Mouse (Mus musculus) neural tube, embryonic 15.5 days (tissue): ENCODE data around the gene Lcn2. TPM values are rescaled to one million over a fixed set of nuclear protein-coding genes. Genes with fewer than 3 reads are reported as not detected.
"Not testable (repeated sequence)": the region's sequence is repeated elsewhere in the genome, so short reads cannot be mapped to it uniquely, and the experiment has no call there.

Experiments
- ATAC-seq: fragments of 200-750 bp; cut with Nextera tagmentation; 2 replicates; pipeline ENCODE4 v1.8.0; 2017; ENCODE audit warnings: mild to moderate bottlenecking, moderate TSS enrichment, moderate library complexity; ENCODE audit not compliant: low FRiP score
- H3K27ac ChIP-seq: fragments of 300-500 bp; sonication (generic); replicated peaks from 2 replicates; pipeline ENCODE4 v1.5.1; 2015; ENCODE audit warnings: mild to moderate bottlenecking, inconsistent platforms
- H3K27me3 ChIP-seq: fragments of 300-500 bp; sonication (generic); replicated peaks from 2 replicates; pipeline ENCODE4 v1.6.1; 2015; ENCODE audit warnings: inconsistent platforms
- H3K36me3 ChIP-seq: fragments of 300-500 bp; sonication (generic); 2 replicates; pipeline ENCODE4 v1.6.1; 2015; ENCODE audit warnings: inconsistent platforms
- H3K4me1 ChIP-seq: fragments of 300-500 bp; sonication (generic); 2 replicates; pipeline ENCODE4 v1.6.1; 2015; ENCODE audit warnings: inconsistent platforms
- H3K4me2 ChIP-seq: fragments of 300-500 bp; sonication (generic); 2 replicates; pipeline ENCODE4 v1.6.1; 2015; ENCODE audit warnings: inconsistent platforms, mild to moderate bottlenecking, moderate library complexity
- H3K4me3 ChIP-seq: fragments of 300-500 bp; sonication (generic); replicated peaks from 2 replicates; pipeline ENCODE4 v1.5.1; 2015; ENCODE audit warnings: mild to moderate bottlenecking, inconsistent platforms
- H3K9ac ChIP-seq: fragments of 300-500 bp; sonication (generic); replicated peaks from 2 replicates; pipeline ENCODE4 v1.6.1; 2015; ENCODE audit warnings: mild to moderate bottlenecking, inconsistent platforms
- H3K9me3 ChIP-seq: fragments of 300-500 bp; sonication (generic); replicated peaks from 2 replicates; pipeline ENCODE4 v1.6.1; 2016; ENCODE audit warnings: inconsistent platforms
- WGBS: fragments of 180-500 bp; shearing (Covaris S2); methylation state at CpG from one replicate; pipeline ENCODE4 v1.1.7; 2015; ENCODE audit warnings: mixed read lengths; 5-methylcytosine and 5-hydroxymethylcytosine counted together
- polyA plus RNA-seq: library from polyadenylated mRNA; unstranded; fragments of >200 nt; fragmentation: Nextera tagmentation; extraction: Ambion mirVana; gene quantifications from 2 replicates; pipeline ENCODE4 v1.2.1, GENCODE M21; 2015

Gene Lcn2
- polyA plus RNA-seq, 1 experiment from 2014 or later = 1.1 TPM

DNA sequence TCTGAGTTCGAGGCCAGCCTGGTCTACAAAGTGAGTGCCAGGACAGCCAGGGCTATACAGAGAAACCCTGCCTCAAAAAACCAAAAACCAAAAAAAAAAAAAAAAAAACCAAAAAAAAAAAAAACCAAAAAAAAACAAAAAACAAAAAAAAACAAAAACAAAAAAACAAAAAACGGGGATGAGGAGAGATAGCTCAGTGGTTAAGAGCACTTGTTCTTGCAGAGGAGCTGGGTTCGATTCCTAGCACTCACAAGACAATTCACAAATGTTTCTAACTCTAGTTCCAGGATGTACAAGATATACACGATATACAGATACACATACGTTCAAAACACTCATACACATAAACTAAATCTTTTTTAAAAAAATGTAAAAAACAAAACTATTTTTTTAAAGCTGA lies 25.8 kb downstream of the Lcn2 start:
- H3K27me3 ChIP-seq, H3K9me3 ChIP-seq, ATAC-seq, H3K36me3 ChIP-seq: not testable (repeated sequence)
- peaks cover 32% of the 10 kb centered on the region for H3K4me1 ChIP-seq
- H3K27ac ChIP-seq = peak overlapping the region; percentile 86
- WGBS = 45% methylated on average over 5 of the region's 5 CpGs
- peak overlapping the region; percentile 93 for H3K4me2 ChIP-seq
- H3K4me3 ChIP-seq = peak overlapping the region; percentile 90
- H3K9ac ChIP-seq = peak overlapping the region; percentile 87

DNA sequence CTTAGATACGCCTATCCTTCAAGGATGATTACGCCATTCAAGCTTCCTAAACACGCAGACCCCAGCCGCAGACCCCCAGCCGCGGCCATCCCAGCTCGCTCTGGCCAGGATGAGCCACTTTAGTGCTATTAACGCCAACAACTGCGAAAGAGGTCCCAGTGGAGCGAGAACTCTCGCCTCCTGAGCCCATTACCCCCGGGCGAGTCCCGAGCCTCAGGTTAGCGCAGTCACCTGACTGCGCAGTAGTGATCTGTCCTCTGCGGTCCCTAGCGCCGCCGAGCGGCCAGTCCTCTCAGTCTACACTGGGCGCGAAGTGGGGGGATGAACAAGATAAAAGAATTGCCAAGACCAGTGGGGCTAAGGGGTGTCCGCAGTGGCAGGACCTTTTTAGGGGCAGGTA lies 26.6 kb downstream of the Lcn2 start:
- ATAC-seq = 0 out of 2 replicates have a peak, but pooled peaks have one; percentile 15
- Histone ChIP-seq H3K4me3 (peak overlapping the region; percentile 34), H3K36me3 (peaks cover under 1% of the 10 kb centered on the region), H3K27me3 (peaks cover 3% of the 10 kb centered on the region; the same call in 1 of the 2 replicates), H3K4me1 (peaks cover 32% of the 10 kb centered on the region), H3K27ac (no peak overlapping the region), H3K9ac (peak overlapping the region; percentile 41), H3K9me3 (no peaks in the 10 kb centered on the region), H3K4me2 (peak overlapping the region; percentile 70)
- under 1% methylated on average over 24 of the region's 24 CpGs for whole genome bisulfite sequencing

DNA sequence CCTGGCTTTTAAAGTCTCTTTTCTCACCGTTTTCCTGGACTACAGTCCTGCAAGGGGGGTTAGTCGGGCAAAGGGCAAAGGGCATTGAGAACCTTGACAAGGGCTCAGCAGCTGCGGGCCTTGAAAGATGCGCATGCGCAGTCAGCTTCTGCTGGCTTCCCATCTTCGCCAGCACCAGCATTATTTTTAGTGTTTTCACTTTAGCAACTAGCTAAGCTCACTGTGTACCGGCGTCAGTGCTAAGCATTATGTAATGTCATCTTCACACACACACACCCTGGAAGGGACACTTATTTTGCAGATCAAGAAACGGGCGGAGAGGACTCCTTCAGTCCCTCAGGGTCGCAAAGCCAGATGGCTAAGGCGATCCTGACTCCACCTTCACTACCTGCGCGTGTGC lies 27.3 kb downstream of the Lcn2 start:
- H3K4me3 ChIP-seq = peak overlapping the region; percentile 34
- H3K9me3 ChIP-seq = no peaks in the 10 kb centered on the region
- no peaks in the 10 kb centered on the region for H3K36me3 ChIP-seq
- peak overlapping the region; percentile 39; the same call in 1 of the 2 replicates for H3K27ac ChIP-seq
- peak overlapping the region; percentile 41; the same call in 1 of the 2 replicates for H3K9ac ChIP-seq
- H3K27me3 ChIP-seq = peaks cover 3% of the 10 kb centered on the region; the same call in 1 of the 2 replicates
- WGBS = 3% methylated on average over 14 of the region's 14 CpGs
- no peak for ATAC-seq
- H3K4me1 ChIP-seq = peaks cover 32% of the 10 kb centered on the region
- H3K4me2 ChIP-seq = peak overlapping the region; percentile 70

DNA sequence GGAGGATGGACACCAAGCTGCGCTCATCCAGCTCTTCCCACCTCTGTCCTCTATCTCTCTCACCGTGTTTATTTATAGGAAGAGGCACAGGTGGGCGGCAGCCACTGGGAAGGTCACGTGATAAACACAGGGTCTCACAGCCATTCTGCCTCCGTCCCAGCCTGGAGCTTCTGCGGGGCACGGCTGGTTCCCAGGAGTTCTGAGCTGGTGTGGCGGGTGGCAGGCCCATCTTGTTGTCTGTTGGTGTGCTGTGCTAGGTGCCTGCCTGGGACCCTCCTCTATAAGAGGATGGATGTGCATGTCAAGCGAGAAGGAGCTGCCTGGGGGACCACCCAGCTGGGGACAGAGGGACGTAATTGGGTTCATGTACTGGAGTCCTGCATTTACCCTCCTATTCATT lies 29.7 kb downstream of the Lcn2 start:
- Histone ChIP-seq H3K4me3 (no peak overlapping the region), H3K27me3 (peaks cover 3% of the 10 kb centered on the region; the same call in 1 of the 2 replicates), H3K9ac (no peak overlapping the region), H3K4me1 (peaks cover 21% of the 10 kb centered on the region), H3K4me2 (no peak overlapping the region), H3K36me3 (no peaks in the 10 kb centered on the region), H3K9me3 (no peaks in the 10 kb centered on the region), H3K27ac (no peak overlapping the region)
- ATAC-seq = no peak
- WGBS = 71% methylated on average over 10 of the region's 10 CpGs

DNA sequence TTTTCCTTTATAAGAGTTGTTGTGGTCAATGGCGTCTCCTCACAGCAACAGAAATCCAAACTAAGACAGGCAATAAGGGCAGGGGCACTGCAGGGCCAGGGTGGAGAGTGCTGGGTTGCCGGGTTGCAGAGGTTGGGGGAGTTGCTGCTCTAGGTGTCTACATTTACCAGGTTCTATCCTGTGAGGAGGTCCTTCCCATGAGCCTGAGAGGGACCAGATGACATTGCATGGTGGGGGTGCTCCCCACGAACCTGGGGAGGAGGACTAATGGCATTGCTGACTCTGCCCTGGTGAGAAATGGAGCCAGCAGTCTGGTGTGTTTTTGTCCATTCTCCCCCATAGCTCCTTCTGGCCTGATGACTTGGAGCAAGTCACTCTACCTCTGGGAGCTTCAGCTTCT lies 30.3 kb downstream of the Lcn2 start:
- Histone ChIP-seq H3K27ac (no peak overlapping the region), H3K27me3 (peaks cover 3% of the 10 kb centered on the region; the same call in 1 of the 2 replicates), H3K9me3 (no peaks in the 10 kb centered on the region), H3K9ac (no peak overlapping the region), H3K4me3 (no peak overlapping the region), H3K4me2 (no peak overlapping the region), H3K36me3 (no peaks in the 10 kb centered on the region), H3K4me1 (peaks cover 21% of the 10 kb centered on the region)
- ATAC-seq = no peak
- WGBS = 79% methylated on average over 3 of the region's 3 CpGs

DNA sequence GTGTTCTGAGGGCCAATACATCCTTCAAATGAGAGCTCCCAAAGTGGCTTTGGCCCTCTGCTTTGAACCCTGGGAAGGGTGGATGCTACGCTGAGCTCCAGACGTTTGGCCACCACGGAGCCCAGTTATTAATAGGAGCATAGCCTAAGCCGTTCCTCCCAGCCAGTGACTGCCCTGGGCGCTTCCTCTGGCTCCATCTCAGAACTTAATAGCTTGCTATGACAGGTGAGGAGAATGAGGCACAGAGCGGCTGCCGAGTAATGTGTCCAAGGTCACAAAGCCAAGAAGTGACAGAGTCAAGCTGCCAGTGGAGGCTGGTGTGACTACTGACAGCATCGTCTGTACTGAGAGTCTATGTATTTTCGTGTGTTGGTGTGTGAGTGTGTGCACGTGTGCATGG lies 31.8 kb downstream of the Lcn2 start:
- no peaks in the 10 kb centered on the region for H3K36me3 ChIP-seq
- 84% methylated on average over 10 of the region's 10 CpGs for WGBS
- H3K4me3 ChIP-seq = no peak overlapping the region
- no peak overlapping the region for H3K4me2 ChIP-seq
- no peak overlapping the region for H3K27ac ChIP-seq
- H3K9ac ChIP-seq = no peak overlapping the region
- peaks cover 22% of the 10 kb centered on the region for H3K4me1 ChIP-seq
- no peak for ATAC-seq
- H3K27me3 ChIP-seq = no peaks in the 10 kb centered on the region
- no peaks in the 10 kb centered on the region for H3K9me3 ChIP-seq

DNA sequence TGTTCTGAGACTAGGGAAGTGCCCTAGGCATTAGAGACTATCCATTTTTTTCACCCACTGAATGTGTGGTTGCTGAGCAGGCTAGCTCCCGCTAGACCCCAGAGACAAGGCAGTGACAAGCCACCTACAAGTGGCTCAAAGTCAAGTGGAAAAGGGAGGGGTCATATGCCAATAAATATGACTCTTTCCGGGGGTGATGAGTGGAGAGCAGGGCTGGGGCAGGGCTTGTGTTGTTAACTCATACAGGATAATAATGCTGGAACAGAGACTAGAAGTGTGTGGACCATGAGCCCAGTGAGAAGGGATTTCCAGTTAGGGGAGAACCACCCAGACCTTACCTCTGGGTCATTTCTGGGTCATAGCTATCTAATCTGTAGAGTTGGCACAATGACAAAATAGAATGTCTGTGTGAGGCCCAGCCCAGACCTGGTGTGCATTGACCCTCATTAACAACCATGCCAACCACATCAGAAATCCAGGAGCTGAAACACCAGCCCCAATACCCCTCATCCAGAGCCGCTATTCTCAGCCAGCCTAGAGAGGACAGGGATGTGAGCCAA lies 33.6 kb downstream of the Lcn2 start:
- WGBS = 93% methylated on average over 3 of the region's 3 CpGs
- H3K27ac ChIP-seq = no peak overlapping the region

DNA sequence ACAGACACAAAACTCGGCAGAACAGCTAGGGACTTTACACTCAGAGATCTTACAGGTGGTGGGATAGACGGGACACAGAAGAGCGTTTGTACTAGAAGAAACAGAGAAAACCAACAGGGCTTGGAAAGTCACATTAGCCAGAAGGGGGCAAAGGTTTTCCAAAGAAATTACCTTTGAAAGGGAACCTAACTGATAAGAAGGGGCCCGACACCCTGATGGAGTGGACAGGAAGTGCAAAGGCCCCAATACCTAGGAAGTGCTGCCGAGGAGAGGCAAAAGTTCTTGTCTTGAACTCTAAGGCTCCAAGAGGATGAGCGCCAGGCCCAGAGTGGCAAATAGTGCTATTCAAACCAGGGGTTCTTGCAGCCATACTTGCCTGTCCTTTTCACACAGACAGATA lies 34.2 kb downstream of the Lcn2 start:
- H3K4me3 ChIP-seq = no peak overlapping the region
- no peak overlapping the region for H3K27ac ChIP-seq
- no peaks in the 10 kb centered on the region for H3K9me3 ChIP-seq
- H3K27me3 ChIP-seq = no peaks in the 10 kb centered on the region
- peak overlapping the region; percentile 79; the same call in 1 of the 2 replicates for H3K4me2 ChIP-seq
- H3K36me3 ChIP-seq = peaks cover 6% of the 10 kb centered on the region; the same call in 1 of the 2 replicates
- no peak for ATAC-seq
- WGBS = 75% methylated on average over 6 of the region's 6 CpGs
- H3K9ac ChIP-seq = no peak overlapping the region
- peaks cover 34% of the 10 kb centered on the region for H3K4me1 ChIP-seq

More for the DNA sequence above, 33.6 kb downstream of the Lcn2 start:
- no peak overlapping the region for H3K4me2 ChIP-seq
- no peak overlapping the region for H3K9ac ChIP-seq
- H3K36me3 ChIP-seq = no peaks in the 10 kb centered on the region
- peaks cover 32% of the 10 kb centered on the region for H3K4me1 ChIP-seq
- H3K9me3 ChIP-seq = no peaks in the 10 kb centered on the region
- no peak for ATAC-seq
- H3K27me3 ChIP-seq = no peaks in the 10 kb centered on the region
- H3K4me3 ChIP-seq = no peak overlapping the region

DNA sequence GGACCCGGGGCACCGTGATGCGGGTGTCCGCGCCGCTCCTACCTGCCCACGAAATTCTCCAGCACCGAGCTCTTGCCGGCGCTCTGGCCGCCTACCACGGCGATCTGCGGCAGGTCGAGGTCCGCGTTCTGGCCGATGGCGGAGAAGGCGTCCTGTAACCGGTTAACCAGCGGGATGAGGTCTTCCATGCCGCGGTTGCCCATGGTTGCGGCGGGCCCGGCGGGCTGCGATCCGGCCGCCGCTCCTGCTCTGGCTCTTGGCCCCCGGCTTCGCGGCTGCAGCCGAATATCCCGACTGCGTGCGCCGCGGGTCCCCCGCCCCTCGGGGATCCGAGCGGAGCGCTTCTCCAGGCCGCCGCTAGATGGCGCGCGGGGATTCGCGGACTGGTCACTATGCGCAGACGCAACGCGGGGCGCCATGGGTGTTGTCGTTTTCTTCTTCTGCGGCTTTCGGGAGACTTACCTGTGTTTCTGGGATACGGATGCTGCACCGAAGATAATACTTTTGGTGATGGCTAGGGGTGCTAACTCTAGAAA lies 35.0 kb downstream of the Lcn2 start, which contains the start of gene Dnm1:
Gene Dnm1, minus strand, starts transcription at position 332 of the 536 bp plus-strand sequence.
- peak; percentile 73 for ATAC-seq
- Histone ChIP-seq H3K27ac (peak within 1 kb of the TSS; percentile 98), H3K4me1 (peaks cover 34% of the 10 kb centered on the region), H3K9ac (peak within 1 kb of the TSS; percentile 91), H3K4me3 (peak within 1 kb of the TSS; percentile 83), H3K36me3 (peaks cover 10% of the 10 kb centered on the region; the same call in 1 of the 2 replicates), H3K27me3 (no peaks in the 10 kb centered on the region), H3K9me3 (no peaks in the 10 kb centered on the region), H3K4me2 (peak within 1 kb of the TSS; percentile 79)
- under 1% methylated on average over 63 of the region's 63 CpGs for WGBS

DNA sequence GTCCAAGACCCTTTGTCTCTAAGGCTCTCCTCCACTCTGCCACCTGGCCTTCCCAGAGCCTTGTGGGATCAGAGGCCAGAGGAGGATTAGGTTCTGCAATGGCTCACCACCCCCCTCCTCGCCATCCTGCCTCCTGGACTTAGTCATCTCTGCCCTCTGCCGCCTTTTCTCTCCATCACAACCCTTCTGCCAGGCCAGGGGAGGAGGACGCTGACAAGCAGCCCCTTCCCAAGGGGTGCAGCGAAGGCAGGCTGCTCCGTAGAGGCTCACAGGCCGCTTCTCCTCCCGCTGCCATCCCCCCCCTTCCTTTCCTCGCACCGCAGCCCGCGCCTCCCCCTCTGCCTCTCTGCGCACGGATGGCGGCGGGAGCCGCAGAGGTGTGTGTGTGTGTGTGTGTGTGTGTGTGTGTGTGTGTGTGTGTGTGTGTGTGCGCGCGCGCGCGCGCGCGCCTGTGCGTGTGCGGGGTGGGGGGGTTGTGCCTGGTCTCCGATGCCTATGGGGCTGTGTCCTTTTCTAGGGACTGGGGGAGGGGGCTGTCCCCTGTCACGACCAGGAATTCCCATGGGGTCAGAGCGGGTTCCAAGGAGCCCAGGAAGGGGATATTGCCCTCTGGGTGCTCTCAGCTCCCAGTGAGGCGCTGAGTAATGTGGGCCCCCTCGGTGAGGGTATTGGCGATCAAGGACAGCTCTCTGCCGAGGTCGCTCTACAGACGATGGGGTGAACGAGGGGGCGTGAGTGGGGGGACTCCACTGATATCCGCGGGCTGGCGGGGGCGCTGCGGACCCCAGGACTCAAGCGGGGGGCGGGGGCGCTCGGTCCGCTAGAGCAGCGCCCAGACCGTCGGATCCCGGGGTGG lies 35.7 kb downstream of the Lcn2 start, which contains the start of gene Ciz1:
Gene Ciz1, plus strand, starts transcription at position 177 of the 856 bp plus-strand sequence.
- peak; percentile 71 for ATAC-seq
- Histone ChIP-seq H3K4me2 (peak within 1 kb of the TSS; percentile 79), H3K9ac (peak within 1 kb of the TSS; percentile 91), H3K4me3 (peak within 1 kb of the TSS; percentile 83), H3K9me3 (no peaks in the 10 kb centered on the region), H3K27me3 (no peaks in the 10 kb centered on the region), H3K27ac (peak within 1 kb of the TSS; percentile 98), H3K4me1 (peaks cover 34% of the 10 kb centered on the region), H3K36me3 (peaks cover 13% of the 10 kb centered on the region; the same call in 1 of the 2 replicates)
- 3% methylated on average over 32 of the region's 52 CpGs for WGBS

DNA sequence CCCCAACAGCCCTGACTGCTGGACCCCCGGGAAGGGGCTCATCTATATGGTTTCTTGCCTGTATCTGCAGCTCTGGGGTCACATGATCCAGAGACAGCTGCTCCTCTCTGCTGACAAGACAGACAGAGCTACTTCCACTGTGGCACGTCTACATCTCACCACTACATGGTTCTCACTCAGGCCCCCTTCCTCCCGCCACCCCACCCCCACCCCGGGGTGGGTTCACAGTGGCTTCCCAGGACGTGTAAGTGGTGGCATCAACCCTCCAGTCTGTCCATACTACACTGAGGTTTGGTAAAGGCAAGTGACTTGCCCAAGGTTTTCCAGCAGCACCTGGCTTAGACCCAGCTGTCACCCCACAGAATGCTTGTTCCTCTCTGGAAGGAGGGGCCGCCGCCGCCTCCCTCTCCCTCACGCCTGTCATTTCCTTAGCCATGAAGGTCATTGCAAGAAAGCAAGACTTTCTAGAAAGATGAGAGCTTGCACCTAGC lies 36.5 kb downstream of the Lcn2 start:
- Histone ChIP-seq H3K9ac (peak overlapping the region; percentile 91), H3K4me2 (peak overlapping the region; percentile 79), H3K4me3 (peak overlapping the region; percentile 83), H3K27ac (peak overlapping the region; percentile 98), H3K36me3 (peaks cover 13% of the 10 kb centered on the region; the same call in 1 of the 2 replicates), H3K27me3 (no peaks in the 10 kb centered on the region), H3K9me3 (no peaks in the 10 kb centered on the region), H3K4me1 (peaks cover 39% of the 10 kb centered on the region)
- WGBS = 44% methylated on average over 9 of the region's 9 CpGs
- peak; percentile 10; the same call in 1 of the 2 replicates for ATAC-seq
